Mouse (Mus musculus) CH12.LX (cell line): ENCODE results near the gene Tollip. TPM values are rescaled to one million over a fixed set of nuclear protein-coding genes. Genes with fewer than 3 reads are reported as not detected.
"Not testable (repeated sequence)": the region's sequence is repeated elsewhere in the genome, so short reads cannot be mapped to it uniquely, and the experiment has no call there.

Experiments used
- DNase-seq: peaks from one replicate; pipeline ENCODE4 v3.0.0-alpha.2; 2013; ENCODE audit errors: extremely low read depth
- H3K27ac ChIP-seq: 2 replicates; pipeline ENCODE4 v1.5.1; 2012; ENCODE audit warnings: low read depth, mild to moderate bottlenecking, control low read depth, moderate library complexity; ENCODE audit not compliant: insufficient read depth
- H3K27me3 ChIP-seq: replicated peaks from 2 replicates; pipeline ENCODE3; 2012; ENCODE audit warnings: inconsistent platforms
- H3K36me3 ChIP-seq, 2 experiments: replicated peaks in 1 of 2; 2 replicates each; pipeline versions ENCODE3 to v1.6.1; 2012; ENCODE audit warnings: inconsistent platforms in 1 of 2, low read length in 1 of 2, mild to moderate bottlenecking in 1 of 2, mixed read lengths in 1 of 2, moderate library complexity in 1 of 2; ENCODE audit not compliant: control insufficient read depth in 1 of 2, insufficient read depth in 1 of 2
- H3K4me1 ChIP-seq, 2 experiments: 2 replicates each; pipeline ENCODE4 v1.6.1; 2012; ENCODE audit warnings: inconsistent platforms in 1 of 2, moderate library complexity in 1 of 2; ENCODE audit not compliant: insufficient read depth in 2 of 2, control insufficient read depth in 1 of 2
- H3K4me2 ChIP-seq: 2 replicates; pipeline ENCODE4 v1.6.1; 2012; ENCODE audit warnings: low read depth, mild to moderate bottlenecking, control low read depth; ENCODE audit not compliant: poor library complexity, insufficient read depth, severe bottlenecking
- H3K4me3 ChIP-seq, 3 experiments: fragments of 150-350 bp in 1 of 3; sonication (generic) in 1 of 3; replicated peaks in 1 of 3; 2 replicates each; pipeline versions ENCODE3 to v1.5.1; 2011 to 2012; ENCODE audit warnings: low read depth in 2 of 3, low read length in 2 of 3, mild to moderate bottlenecking in 2 of 3, moderate library complexity in 2 of 3, control low read depth in 1 of 3, improper control_type of control experiment in 1 of 3, inconsistent platforms in 1 of 3, mixed read lengths in 1 of 3; ENCODE audit not compliant: poor library complexity in 1 of 3
- H3K79me2 ChIP-seq: replicated peaks from 2 replicates; pipeline ENCODE4 v1.6.1; 2012; ENCODE audit warnings: mild to moderate bottlenecking, moderate library complexity; ENCODE audit not compliant: control insufficient read depth, poor library complexity, insufficient read depth, severe bottlenecking; ENCODE audit errors: extremely low read depth
- H3K9ac ChIP-seq: 2 replicates; pipeline ENCODE4 v1.6.1; 2012; ENCODE audit warnings: low read depth, mild to moderate bottlenecking, control low read depth, moderate library complexity; ENCODE audit not compliant: insufficient read depth
- H3K9me3 ChIP-seq: replicated peaks from 2 replicates; pipeline ENCODE3; 2012; ENCODE audit warnings: low read length, inconsistent platforms, mixed read lengths
- BHLHE40 ChIP-seq: IDR thresholded peaks from 2 replicates; pipeline ENCODE4 v1.6.1; 2011; ENCODE audit warnings: mild to moderate bottlenecking, low read depth, low read length, improper control_type of control experiment
- CHD2 ChIP-seq: IDR thresholded peaks from 2 replicates; pipeline ENCODE4 v1.6.1; 2011; ENCODE audit warnings: low read length, improper control_type of control experiment
- CTCF ChIP-seq, 2 experiments: IDR thresholded peaks in 1 of 2; conservative IDR thresholded peaks in 1 of 2; 2 replicates each; pipeline ENCODE4 v1.5.1; 2011 to 2012; ENCODE audit warnings: low read depth in 2 of 2, low read length in 2 of 2, improper control_type of control experiment in 1 of 2, inconsistent platforms in 1 of 2, mild to moderate bottlenecking in 1 of 2, moderate library complexity in 1 of 2
- ETS1 ChIP-seq: conservative IDR thresholded peaks from 2 replicates; pipeline ENCODE4 v1.6.1; 2012; ENCODE audit warnings: low read depth, mild to moderate bottlenecking, inconsistent platforms, low read length, improper control_type of control experiment, moderate library complexity
- GABPA ChIP-seq: IDR thresholded peaks from 2 replicates; pipeline ENCODE4 v1.6.1; 2012; ENCODE audit warnings: low read depth, low read length, improper control_type of control experiment, inconsistent platforms; ENCODE audit not compliant: insufficient replicate concordance
- HCFC1 ChIP-seq: IDR thresholded peaks from 2 replicates; pipeline ENCODE4 v1.6.1; 2012; ENCODE audit warnings: low read depth, mild to moderate bottlenecking, inconsistent platforms, low read length, improper control_type of control experiment
- MEF2A ChIP-seq: IDR thresholded peaks from 2 replicates; pipeline ENCODE4 v1.6.1; 2014; ENCODE audit warnings: low read depth, mild to moderate bottlenecking, inconsistent platforms, low read length, improper control_type of control experiment, borderline replicate concordance
- MYC ChIP-seq: IDR thresholded peaks from 2 replicates; pipeline ENCODE4 v1.6.1; 2011; ENCODE audit warnings: low read depth, mild to moderate bottlenecking, improper control_type of control experiment, low read length
- POLR2A ChIP-seq: IDR thresholded peaks from 2 replicates; pipeline ENCODE4 v1.6.1; 2011; ENCODE audit warnings: low read depth, mild to moderate bottlenecking, improper control_type of control experiment, low read length
- POLR2AphosphoS2 ChIP-seq: IDR thresholded peaks from 2 replicates; pipeline ENCODE4 v1.6.1; 2011; ENCODE audit warnings: low read depth, low read length, improper control_type of control experiment
- RCOR1 ChIP-seq: conservative IDR thresholded peaks from 2 replicates; pipeline ENCODE4 v1.6.1; 2012; ENCODE audit warnings: low read depth, mild to moderate bottlenecking, inconsistent platforms, low read length, improper control_type of control experiment
- TCF12 ChIP-seq: IDR thresholded peaks from 2 replicates; pipeline ENCODE4 v1.6.1; 2014; ENCODE audit warnings: low read depth, mild to moderate bottlenecking, inconsistent platforms, low read length, improper control_type of control experiment
- USF2 ChIP-seq: conservative IDR thresholded peaks from 2 replicates; pipeline ENCODE4 v1.6.1; 2011; ENCODE audit warnings: low read depth, low read length, improper control_type of control experiment
- ZC3H11A ChIP-seq: IDR thresholded peaks from 2 replicates; pipeline ENCODE4 v1.6.1; 2012; ENCODE audit warnings: low read depth, mild to moderate bottlenecking, inconsistent platforms, low read length, improper control_type of control experiment
- ZKSCAN1 ChIP-seq: IDR thresholded peaks from 2 replicates; pipeline ENCODE4 v1.6.1; 2012; ENCODE audit warnings: low read depth, inconsistent platforms, low read length, improper control_type of control experiment, borderline replicate concordance
- ZMIZ1 ChIP-seq: IDR thresholded peaks from 2 replicates; pipeline ENCODE4 v1.6.1; 2012; ENCODE audit warnings: low read depth, mild to moderate bottlenecking, inconsistent platforms, low read length, improper control_type of control experiment
- dilution Hi-C: fragments of 300-500 bp; cut with MboI; formaldehyde crosslinking; loops from 2 replicates; pipeline ENCODE4 v1.14.3; 2020; ENCODE audit warnings: low sequenced_read_pairs; ENCODE audit not compliant: extremely low pct_unique_long_range_greater_than_20kb, extremely low pct_ligation_motif_present
- in situ Hi-C: fragments of 300-500 bp; cut with MboI; formaldehyde crosslinking; loops from 3 replicates; pipeline ENCODE4 v1.14.3; 2019; ENCODE audit warnings: low sequenced_read_pairs, low pct_ligation_motif_present, low pct_unique_long_range_greater_than_20kb, mixed read lengths
- polyA plus RNA-seq: library from polyadenylated mRNA; unstranded; fragments of >175 nt; gene quantifications from 2 replicates; pipeline ENCODE4 v1.2.1, GENCODE M21; 2012; ENCODE audit warnings: low read depth; ENCODE audit not compliant: insufficient read length
- total RNA-seq, 2 experiments: library from RNA; depleted of rRNA; stranded (reverse); fragments of 300-350 nt in 1 of 2; fragments of >200 nt in 1 of 2; gene quantifications; 2 replicates each; pipeline ENCODE4 v1.2.3; 2012 to 2014

Gene Tollip
- total and polyA plus RNA-seq, 3 experiments: 18.8 to 29.6 (median 22.8) TPM

DNA sequence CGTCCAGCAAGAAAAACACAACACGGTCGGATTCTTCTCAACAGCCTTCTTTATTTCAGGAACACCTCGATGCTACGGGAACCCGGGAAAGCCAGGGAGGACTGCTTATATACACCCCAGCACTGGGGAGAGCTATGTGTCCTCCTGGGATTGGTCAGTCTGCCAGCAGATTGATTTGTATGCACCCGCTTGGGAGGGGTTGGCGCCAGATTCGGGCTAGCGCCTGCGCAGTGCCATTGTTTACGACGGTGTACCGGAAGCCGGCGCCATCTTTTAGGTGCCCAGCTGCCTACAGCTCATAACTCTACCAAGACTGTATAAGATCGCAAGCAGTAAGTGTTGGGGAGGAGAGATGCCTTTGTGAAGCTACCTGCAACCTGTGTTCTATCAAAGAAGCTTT is 5.8 kb upstream of the Tollip start:
- H3K9me3 ChIP-seq, H3K4me2 ChIP-seq, H3K9ac ChIP-seq, dilution Hi-C loops, H3K4me3 ChIP-seq, DNase-seq, H3K36me3 ChIP-seq, H3K4me1 ChIP-seq, H3K79me2 ChIP-seq, H3K27ac ChIP-seq: not testable (repeated sequence)
- in situ Hi-C loops: loop anchor here (25.0 kb wide), 1 partner anchor 162 kb away; no protein-coding TSS in a partner anchor
- peaks cover 69% of the 10 kb centered on the region for H3K27me3 ChIP-seq

DNA sequence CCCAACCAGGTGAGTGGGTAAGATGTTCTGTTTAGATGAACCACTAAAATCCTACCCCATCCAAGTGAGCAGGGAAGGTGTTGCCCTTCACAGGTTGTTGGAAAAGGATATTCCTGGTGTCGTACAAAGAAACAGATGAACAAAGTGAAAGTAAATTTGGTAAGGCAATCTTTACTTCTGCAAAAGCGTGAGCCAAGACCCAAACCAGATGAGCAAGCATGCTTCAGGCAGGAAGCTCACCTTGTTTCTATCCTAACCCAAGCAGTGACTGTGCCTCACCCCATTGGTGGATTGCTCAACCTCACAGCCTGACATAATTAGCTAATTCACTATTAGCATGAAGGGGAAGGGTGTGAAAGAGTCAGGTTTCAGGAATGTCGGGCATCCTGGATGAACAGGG is 7.0 kb downstream of the Tollip start:
- no peak for TF ChIP-seq ZC3H11A
- no peak for TF ChIP-seq GABPA
- TF ChIP-seq HCFC1: no peak
- no peak for TF ChIP-seq USF2
- no peak for TF ChIP-seq BHLHE40
- no peak for TF ChIP-seq ZKSCAN1
- no peak for TF ChIP-seq MYC
- no peak for TF ChIP-seq CTCF (conservative IDR thresholded peaks at IDR 0.05 in 1 of 2, IDR thresholded peaks at IDR 0.05 in 1 of 2; ENCODE audit: low read depth in 2 of 2, low read length in 2 of 2)
- no peak for TF ChIP-seq POLR2AphosphoS2
- no peak for TF ChIP-seq ZMIZ1
- TF ChIP-seq MEF2A: no peak
- in situ Hi-C loops (loop anchor here (25.0 kb wide), 1 partner anchor 149 kb away; no protein-coding TSS in a partner anchor), dilution Hi-C loops (no loop called here)
- no peaks in the 10 kb centered on the region for H3K9me3 ChIP-seq
- no peak overlapping the region for H3K4me2 ChIP-seq
- no peaks in the 10 kb centered on the region for H3K36me3 ChIP-seq
- H3K4me3 ChIP-seq: no peak overlapping the region
- H3K79me2 ChIP-seq: no peaks in the 10 kb centered on the region
- peaks cover 0 to 4% of the 10 kb centered on the region in 2 experiments; a peak in 2 of 4 replicates for H3K4me1 ChIP-seq
- no peak overlapping the region for H3K27ac ChIP-seq
- no peak for DNase-seq
- H3K27me3 ChIP-seq: peaks cover 80% of the 10 kb centered on the region
- H3K9ac ChIP-seq: no peak overlapping the region

DNA sequence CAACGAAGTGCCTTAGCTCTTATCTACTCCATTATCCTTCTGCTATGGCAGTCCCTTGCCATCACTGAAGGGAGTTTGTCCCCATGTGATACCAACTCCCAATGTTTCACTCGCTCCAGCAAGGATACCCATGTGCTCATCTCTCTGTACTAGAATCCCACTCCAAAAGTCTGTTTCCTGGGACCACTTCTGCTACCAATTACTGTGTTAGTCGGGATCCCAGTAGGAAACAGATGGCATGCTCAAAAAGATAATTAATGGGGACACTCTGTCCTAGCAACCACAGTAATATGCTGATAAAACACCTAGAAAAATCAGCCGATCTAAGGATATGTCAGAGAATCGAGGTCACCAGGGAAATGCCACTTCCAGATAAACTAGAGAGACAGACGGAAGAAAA is 9.7 kb downstream of the Tollip start:
- H3K4me2 ChIP-seq: no peak overlapping the region
- H3K4me1 ChIP-seq: peaks cover 0 to 4% of the 10 kb centered on the region in 2 experiments; a peak in 2 of 4 replicates
- peaks cover 66% of the 10 kb centered on the region for H3K27me3 ChIP-seq
- dilution Hi-C loops (no loop called here), in situ Hi-C loops (loop anchor here (25.0 kb wide), 1 partner anchor 146 kb away; no protein-coding TSS in a partner anchor)
- no peaks in the 10 kb centered on the region for H3K79me2 ChIP-seq
- H3K9ac ChIP-seq: no peak overlapping the region
- H3K9me3 ChIP-seq: peaks cover 8% of the 10 kb centered on the region
- TF ChIP-seq USF2 (no peak), RCOR1 (no peak), POLR2A (no peak), HCFC1 (no peak), ETS1 (no peak), CHD2 (no peak), ZC3H11A (no peak), TCF12 (no peak), POLR2AphosphoS2 (no peak)
- H3K27ac ChIP-seq: no peak overlapping the region
- no peak overlapping the region for H3K4me3 ChIP-seq
- H3K36me3 ChIP-seq: no peaks in the 10 kb centered on the region
- no peak for DNase-seq
